Mouse (Mus musculus) liver, embryonic 16.5 days (tissue): ENCODE measurements around the gene Usp25. TPM values are rescaled to one million over a fixed set of nuclear protein-coding genes. Genes with fewer than 3 reads are reported as not detected.

ENCODE experiments used
- ATAC-seq: fragments of 200-750 bp; cut with Nextera tagmentation; 2 replicates; pipeline ENCODE4 v1.8.0; 2017; ENCODE audit warnings: low read depth, mild to moderate bottlenecking, moderate number of reproducible peaks, moderate library complexity
- H3K27ac ChIP-seq: fragments of 300-500 bp; sonication (generic); 2 replicates; pipeline ENCODE4 v1.5.1; 2014; ENCODE audit warnings: mild to moderate bottlenecking, low read length
- H3K27me3 ChIP-seq: fragments of 300-500 bp; sonication (generic); 2 replicates; pipeline ENCODE4 v1.6.1; 2014; ENCODE audit warnings: low read depth, low read length, mixed read lengths; ENCODE audit not compliant: control insufficient read depth, insufficient read depth
- H3K36me3 ChIP-seq: fragments of 300-500 bp; sonication (generic); 2 replicates; pipeline ENCODE4 v1.6.1; 2014; ENCODE audit warnings: mild to moderate bottlenecking; ENCODE audit not compliant: control insufficient read depth, insufficient read depth
- H3K4me1 ChIP-seq: fragments of 300-500 bp; sonication (generic); 2 replicates; pipeline ENCODE4 v1.6.1; 2014; ENCODE audit warnings: low read depth, low read length, mixed read lengths; ENCODE audit not compliant: control insufficient read depth
- H3K4me2 ChIP-seq: fragments of 300-500 bp; sonication (generic); 2 replicates; pipeline ENCODE4 v1.6.1; 2014; ENCODE audit warnings: low read depth, low read length, mixed read lengths
- H3K4me3 ChIP-seq: fragments of 300-500 bp; sonication (generic); 2 replicates; pipeline ENCODE4 v1.5.1; 2014; ENCODE audit warnings: low read depth, mild to moderate bottlenecking, low read length
- H3K9ac ChIP-seq: fragments of 300-500 bp; sonication (generic); 2 replicates; pipeline ENCODE4 v1.6.1; 2014; ENCODE audit warnings: low read depth, low read length
- H3K9me3 ChIP-seq: fragments of 300-500 bp; sonication (generic); replicated peaks from 2 replicates; pipeline ENCODE4 v1.6.1; 2016; ENCODE audit warnings: low read length; ENCODE audit not compliant: control insufficient read depth
- WGBS: fragments of 180-500 bp; shearing (Covaris S2); extraction: QIAGEN DNeasy Blood & Tissue Kit; methylation state at CpG from one replicate; pipeline ENCODE4 v1.1.7; 2014; ENCODE audit not compliant: insufficient replicate concordance; 5-methylcytosine and 5-hydroxymethylcytosine counted together
- polyA plus RNA-seq: library from polyadenylated mRNA; unstranded; fragments of >200 nt; fragmentation: Nextera tagmentation; extraction: Ambion mirVana; gene quantifications from 2 replicates; pipeline ENCODE4 v1.2.1, GENCODE M21; 2015

Usp25 gene
- polyA plus RNA-seq, 1 experiment from 2014 or later = 25.5 TPM

DNA sequence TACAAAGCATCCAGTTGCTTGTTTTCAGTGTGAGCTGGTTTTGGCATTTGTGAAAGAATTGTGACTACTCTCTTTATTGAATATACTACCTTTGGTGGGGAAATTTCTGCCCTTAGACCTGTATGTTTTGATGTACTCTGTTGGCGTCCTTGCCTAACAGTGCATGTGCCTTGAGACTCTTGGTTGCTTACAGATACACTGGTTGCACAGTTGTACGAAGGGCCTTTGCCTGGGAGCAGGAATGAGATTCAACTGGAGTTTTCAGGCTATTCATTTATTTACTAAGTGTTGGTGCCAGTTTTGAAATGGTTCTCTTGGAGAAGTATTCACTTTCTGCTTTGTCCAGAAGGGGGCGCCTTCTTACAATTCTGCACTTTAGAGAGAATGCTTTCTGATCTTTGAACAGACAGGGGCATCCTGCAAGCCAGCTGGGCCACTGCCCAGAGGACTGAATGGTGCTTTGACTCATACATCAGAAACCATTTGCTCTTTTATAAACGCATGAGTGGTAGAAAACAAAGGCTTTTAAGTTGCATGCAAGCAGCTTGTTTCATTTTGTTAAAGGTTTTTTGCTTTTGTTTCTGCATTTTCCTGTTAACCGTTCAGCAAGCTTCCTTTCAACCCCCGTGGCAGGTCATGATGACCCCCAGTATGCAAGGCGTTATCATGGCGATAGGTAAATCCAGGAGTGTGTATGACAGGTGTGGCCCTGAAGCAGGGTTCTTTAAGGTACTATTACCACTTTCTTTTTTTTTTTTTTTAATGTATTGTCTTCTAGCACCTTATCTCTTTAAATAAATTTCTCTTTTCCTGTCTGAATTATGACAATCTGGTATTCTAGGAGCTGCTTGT lies 85.7 kb downstream of the Usp25 start:
- Histone ChIP-seq H3K4me2 (no peak overlapping the region), H3K4me3 (no peak overlapping the region), H3K27me3 (no peaks in the 10 kb centered on the region), H3K9me3 (no peaks in the 10 kb centered on the region), H3K36me3 (peaks cover 31% of the 10 kb centered on the region), H3K4me1 (no peaks in the 10 kb centered on the region), H3K9ac (no peak overlapping the region), H3K27ac (no peak overlapping the region)
- 74% methylated on average over 8 of the region's 8 CpGs for WGBS
- ATAC-seq = no peak

DNA sequence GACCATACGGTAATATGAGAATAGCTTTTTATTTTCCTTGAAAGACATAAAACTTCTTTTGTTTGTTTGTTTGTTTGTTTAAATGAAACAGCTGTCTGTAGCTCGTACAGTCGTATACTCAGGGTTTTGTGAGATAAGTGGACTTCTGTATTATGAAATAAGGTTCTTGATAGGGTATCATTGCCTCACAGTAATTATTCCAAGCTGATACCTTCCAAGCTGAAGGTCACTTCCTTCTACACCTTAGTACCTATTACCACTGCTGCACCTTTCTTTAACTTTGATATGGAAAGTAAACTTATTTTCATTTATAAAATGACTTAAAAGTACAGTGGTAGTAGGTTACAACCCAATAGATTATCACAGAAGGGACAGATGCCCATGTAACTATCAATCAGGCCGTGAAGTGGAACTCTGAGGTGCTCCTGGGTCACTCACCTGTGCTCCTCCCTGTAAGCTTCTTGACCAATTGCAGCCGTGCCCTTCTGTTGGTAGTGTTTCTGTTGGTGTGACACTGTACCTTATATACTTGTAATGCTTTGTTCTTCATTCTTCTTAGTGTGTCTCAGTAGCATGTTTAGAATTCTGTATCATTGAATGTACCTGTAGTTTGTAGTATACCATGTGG lies 90.2 kb downstream of the Usp25 start:
- no peaks in the 10 kb centered on the region for H3K9me3 ChIP-seq
- no peak overlapping the region for H3K4me3 ChIP-seq
- no peak overlapping the region for H3K27ac ChIP-seq
- no peak overlapping the region for H3K9ac ChIP-seq
- no peak for ATAC-seq
- H3K4me2 ChIP-seq = no peak overlapping the region
- 84% methylated on average over 5 of the region's 5 CpGs for WGBS
- no peaks in the 10 kb centered on the region for H3K27me3 ChIP-seq
- H3K4me1 ChIP-seq = no peaks in the 10 kb centered on the region
- H3K36me3 ChIP-seq = peaks cover 13% of the 10 kb centered on the region

DNA sequence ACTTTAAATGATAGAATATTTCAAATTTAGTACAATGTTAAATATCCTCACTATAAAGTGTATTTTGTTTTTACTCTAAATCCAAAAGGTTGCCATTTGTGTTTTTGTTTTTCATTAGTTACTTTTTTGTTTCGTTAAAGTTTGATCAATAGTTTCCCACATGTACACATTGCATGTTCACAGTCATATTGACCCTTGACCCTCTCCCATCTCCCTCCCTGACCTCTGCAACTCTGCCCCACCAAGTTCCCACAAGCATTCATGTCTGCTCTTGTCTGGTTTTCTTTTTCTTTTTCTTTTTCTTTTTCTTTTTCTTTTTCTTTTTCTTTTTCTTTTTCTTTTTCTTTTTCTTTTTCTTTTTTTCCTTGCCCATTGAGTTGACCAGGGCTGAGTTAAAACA lies 97.8 kb downstream of the Usp25 start:
- Histone ChIP-seq H3K4me3 (no peak overlapping the region), H3K4me1 (no peaks in the 10 kb centered on the region), H3K36me3 (peaks cover 46% of the 10 kb centered on the region), H3K27ac (no peak overlapping the region), H3K4me2 (no peak overlapping the region), H3K9ac (no peak overlapping the region), H3K27me3 (no peaks in the 10 kb centered on the region), H3K9me3 (no peaks in the 10 kb centered on the region)
- ATAC-seq = no peak
- 84% methylated on average over 1 of the region's 1 CpGs for WGBS

DNA sequence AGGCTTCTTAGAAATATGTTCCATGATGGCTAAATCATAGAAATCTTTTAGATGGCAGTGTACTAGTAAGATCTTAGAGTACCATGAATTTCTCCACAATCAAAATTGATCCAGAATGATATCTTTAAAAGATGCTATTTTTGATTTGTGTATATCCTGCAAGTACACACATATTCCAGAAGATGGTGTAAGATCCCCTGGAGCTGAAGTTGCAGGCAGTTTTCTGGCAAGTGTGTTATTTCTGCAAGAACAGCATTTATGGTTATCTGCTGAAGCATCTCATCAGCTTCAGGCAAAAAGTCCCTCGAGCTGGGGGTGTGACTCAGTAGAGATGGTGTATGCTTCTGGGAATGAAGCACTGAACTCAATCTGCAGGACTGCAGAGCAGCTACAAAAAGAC lies 112.4 kb downstream of the Usp25 start:
- H3K27me3 ChIP-seq = no peaks in the 10 kb centered on the region
- no peak overlapping the region for H3K9ac ChIP-seq
- no peak overlapping the region for H3K4me2 ChIP-seq
- no peaks in the 10 kb centered on the region for H3K9me3 ChIP-seq
- no peak overlapping the region for H3K4me3 ChIP-seq
- H3K27ac ChIP-seq = no peak overlapping the region
- H3K4me1 ChIP-seq = no peaks in the 10 kb centered on the region
- H3K36me3 ChIP-seq = no peaks in the 10 kb centered on the region
- WGBS = 31% methylated on average over 1 of the region's 1 CpGs
- ATAC-seq = no peak

DNA sequence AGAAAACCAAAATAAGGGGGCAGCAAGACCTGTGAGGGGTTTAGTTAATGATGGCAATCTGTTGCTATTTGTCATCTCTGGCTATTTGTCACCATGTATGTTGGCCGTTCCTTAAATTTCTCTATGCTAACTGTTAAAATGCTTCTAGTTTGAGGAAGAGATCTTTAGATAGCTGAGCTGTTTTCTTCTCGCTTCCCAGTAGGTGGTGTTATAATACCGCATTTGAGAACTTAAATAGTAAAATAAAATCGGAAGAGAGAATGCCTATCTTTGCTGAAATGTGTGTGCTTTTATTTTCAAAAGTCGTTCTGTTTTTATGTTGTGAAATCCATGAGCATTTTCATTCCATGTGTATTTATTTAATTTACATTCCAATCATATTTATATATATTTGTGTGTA lies 115.2 kb downstream of the Usp25 start:
- WGBS = 22% methylated on average over 5 of the region's 5 CpGs
- no peak for ATAC-seq
- Histone ChIP-seq H3K36me3 (no peaks in the 10 kb centered on the region), H3K27me3 (no peaks in the 10 kb centered on the region), H3K9me3 (no peaks in the 10 kb centered on the region), H3K4me3 (no peak overlapping the region), H3K4me1 (no peaks in the 10 kb centered on the region), H3K4me2 (no peak overlapping the region), H3K27ac (no peak overlapping the region), H3K9ac (no peak overlapping the region)

DNA sequence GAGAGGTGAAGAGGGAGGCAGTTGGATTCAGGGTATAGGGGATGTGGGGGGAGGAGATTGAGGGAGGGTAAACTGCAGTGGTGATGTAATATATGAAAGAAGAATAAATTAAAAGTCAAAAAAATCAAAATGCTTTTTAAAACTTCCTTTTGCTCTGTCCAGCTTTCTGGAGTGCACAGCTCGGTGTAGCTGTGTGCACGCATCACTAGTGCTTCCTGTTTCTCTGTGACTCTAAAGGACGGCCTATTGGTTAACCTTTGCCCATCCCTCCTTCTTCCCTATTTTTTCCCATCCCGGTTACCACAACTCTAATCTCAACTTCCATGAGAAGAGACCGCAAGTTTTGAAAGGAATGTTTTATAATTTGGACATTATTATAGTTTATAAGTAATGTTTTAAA lies 119.5 kb downstream of the Usp25 start:
- no peaks in the 10 kb centered on the region for H3K4me1 ChIP-seq
- H3K27me3 ChIP-seq = no peaks in the 10 kb centered on the region
- WGBS = 53% methylated on average over 5 of the region's 5 CpGs
- no peak overlapping the region for H3K4me2 ChIP-seq
- no peak overlapping the region for H3K4me3 ChIP-seq
- H3K9ac ChIP-seq = no peak overlapping the region
- no peak overlapping the region for H3K27ac ChIP-seq
- H3K36me3 ChIP-seq = no peaks in the 10 kb centered on the region
- no peaks in the 10 kb centered on the region for H3K9me3 ChIP-seq
- no peak for ATAC-seq

DNA sequence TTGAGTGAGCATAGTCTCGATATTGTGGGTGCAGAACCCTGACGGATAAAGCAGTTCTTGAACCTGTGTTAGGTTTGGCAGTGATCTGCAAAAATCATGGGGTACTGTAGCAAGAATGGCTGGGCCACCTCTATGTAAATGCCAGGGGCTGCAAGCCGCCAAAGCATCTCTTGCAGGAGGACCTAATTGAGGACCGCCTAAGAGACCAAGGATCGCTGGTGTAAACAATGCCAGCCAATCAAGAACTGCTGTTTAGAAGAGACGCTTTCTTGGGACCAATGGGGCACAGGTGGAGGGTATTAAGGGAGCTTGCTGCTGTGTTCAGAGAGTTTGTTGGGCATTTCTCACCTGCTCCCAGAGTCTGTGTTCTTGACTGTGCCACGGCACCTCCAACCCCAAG lies 127.1 kb downstream of the Usp25 start:
- H3K4me3 ChIP-seq = no peak overlapping the region
- no peak for ATAC-seq
- no peak overlapping the region for H3K9ac ChIP-seq
- no peaks in the 10 kb centered on the region for H3K36me3 ChIP-seq
- H3K4me1 ChIP-seq = no peaks in the 10 kb centered on the region
- H3K27me3 ChIP-seq = no peaks in the 10 kb centered on the region
- H3K27ac ChIP-seq = no peak overlapping the region
- no peak overlapping the region for H3K4me2 ChIP-seq
- 69% methylated on average over 7 of the region's 7 CpGs for WGBS
- no peaks in the 10 kb centered on the region for H3K9me3 ChIP-seq

DNA sequence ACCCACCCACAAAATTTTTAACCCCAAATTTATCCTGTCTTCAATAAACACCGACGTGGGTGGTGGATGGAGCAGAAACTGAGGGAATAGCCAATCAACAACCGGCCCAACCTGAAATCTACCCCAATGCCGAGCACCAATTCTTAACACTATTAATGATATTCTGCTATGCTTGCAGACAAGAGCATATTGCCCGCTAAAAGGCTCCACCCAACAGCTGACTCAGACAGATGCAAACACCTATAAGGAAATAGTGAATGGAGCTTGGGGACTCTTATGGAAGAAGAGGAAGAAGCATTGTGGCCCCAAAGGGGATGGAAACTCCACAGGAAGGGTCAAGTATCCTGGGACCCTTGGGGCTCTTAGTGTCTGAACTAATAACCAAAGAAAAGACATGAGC lies 133.3 kb downstream of the Usp25 start:
- H3K27ac ChIP-seq = no peak overlapping the region
- no peak overlapping the region for H3K4me3 ChIP-seq
- no peaks in the 10 kb centered on the region for H3K36me3 ChIP-seq
- 77% methylated on average over 5 of the region's 5 CpGs for WGBS
- no peak overlapping the region for H3K9ac ChIP-seq
- H3K4me2 ChIP-seq = no peak overlapping the region
- no peaks in the 10 kb centered on the region for H3K27me3 ChIP-seq
- H3K9me3 ChIP-seq = no peaks in the 10 kb centered on the region
- no peaks in the 10 kb centered on the region for H3K4me1 ChIP-seq
- ATAC-seq = no peak

DNA sequence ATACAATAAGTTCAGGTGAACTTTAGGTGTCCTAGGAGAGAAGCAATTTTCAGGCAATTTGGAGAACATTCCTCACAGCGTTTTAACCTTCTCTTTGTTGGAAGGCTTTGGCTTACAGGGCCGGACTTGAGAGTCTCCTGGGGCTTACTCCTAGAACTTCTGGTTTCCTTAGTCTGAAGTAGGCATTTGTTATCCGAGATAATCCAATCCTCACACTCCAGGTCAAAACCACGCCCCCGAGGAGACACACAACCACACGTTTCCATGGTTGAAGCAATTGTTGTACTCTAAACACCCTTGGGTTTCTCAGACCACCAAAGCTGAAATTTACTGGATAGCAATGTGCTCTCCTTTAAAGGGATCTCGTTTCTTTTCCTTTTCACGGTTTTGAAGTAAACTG lies 136.8 kb downstream of the Usp25 start:
- Histone ChIP-seq H3K9me3 (no peaks in the 10 kb centered on the region), H3K36me3 (no peaks in the 10 kb centered on the region), H3K4me2 (no peak overlapping the region), H3K27me3 (no peaks in the 10 kb centered on the region), H3K4me1 (no peaks in the 10 kb centered on the region), H3K27ac (no peak overlapping the region), H3K4me3 (no peak overlapping the region), H3K9ac (no peak overlapping the region)
- ATAC-seq = no peak
- 48% methylated on average over 8 of the region's 8 CpGs for WGBS
